Mouse (Mus musculus): ENCODE data around the gene Map6. TPM values are rescaled to one million over a fixed set of nuclear protein-coding genes. Genes with fewer than 3 reads are reported as not detected.

Gene Map6
- not detected for polyA plus RNA-seq (2017; shearing (Covaris generic))

GRCm38 (mm10) chr7:99267251-99267896 lies at the start of gene Map6:
Gene Map6 (plus strand): TSS chr7:99267447.

DNA sequence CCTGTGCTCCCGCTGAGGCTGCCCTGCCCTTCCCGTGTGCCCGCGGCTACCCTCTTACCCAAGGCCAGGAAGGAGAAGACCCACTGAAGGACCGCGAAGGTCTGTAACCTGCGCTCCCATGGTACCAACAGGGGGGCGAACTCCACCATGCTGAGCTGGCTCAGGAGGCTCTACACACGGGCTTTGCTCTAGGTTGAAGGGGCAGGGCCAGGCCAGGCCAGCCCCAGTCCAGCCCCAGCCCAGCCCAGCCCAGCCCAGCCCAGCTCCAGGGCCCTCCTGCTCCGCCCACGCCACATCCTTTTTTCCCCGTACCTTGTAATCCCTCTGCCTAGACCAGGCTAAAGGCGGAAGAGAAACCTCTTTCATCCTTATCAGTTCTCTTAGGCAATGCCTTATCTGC lies 28.8 kb upstream of the Map6 start, which contains the start of gene Mogat2:
Mogat2 (minus strand) TSS at position 203 of the 400 bp plus-strand sequence.

GRCm38 (mm10) chr7:99352526-99353400 lies 85.5 kb downstream of the Map6 start, which contains the start of gene Serpinh1:
Gene Serpinh1 (minus strand): TSS chr7:99353239.

DNA sequence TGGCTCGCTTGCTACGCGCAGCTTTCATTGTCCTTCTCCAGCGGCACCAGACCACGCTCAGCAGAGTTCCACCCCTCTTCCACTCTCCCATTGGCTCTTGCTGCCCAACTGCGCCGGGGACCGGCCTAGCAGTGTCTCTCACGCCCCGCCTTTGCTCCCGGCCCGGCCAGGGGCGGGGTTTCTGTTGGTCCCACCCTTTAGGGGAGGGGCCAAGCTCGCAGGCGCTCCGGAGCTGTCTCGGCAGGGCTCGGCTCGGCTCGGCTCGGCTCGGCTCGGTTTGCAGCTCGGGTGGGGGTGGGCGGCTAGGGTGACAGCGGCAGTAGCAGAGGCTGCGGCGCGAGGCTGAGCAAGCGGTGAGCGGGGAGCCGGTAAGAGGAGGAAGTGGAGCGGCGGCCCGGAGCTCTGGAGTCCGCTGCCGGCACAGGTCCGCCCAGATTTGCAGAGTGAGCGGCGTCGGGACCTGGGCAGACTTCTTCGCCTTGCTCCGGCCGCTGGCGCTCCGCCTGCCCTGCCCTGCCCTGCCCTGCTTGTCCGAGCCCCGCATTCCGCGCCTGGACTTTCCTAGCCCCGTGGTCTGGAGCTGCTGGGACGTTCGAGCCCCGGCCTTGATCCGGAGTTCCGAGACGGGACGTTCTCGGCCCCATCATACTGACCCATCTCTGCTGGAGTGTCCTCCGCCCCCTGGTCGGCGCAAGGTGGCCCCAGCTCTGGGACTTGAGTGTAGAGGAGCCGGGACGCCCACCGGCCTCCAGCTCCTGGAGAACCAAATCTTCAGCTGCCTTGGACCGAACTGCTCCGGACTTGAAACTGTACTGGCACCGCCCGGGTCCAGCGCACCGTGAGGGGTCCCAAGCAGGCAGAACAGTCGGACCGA lies 114.2 kb downstream of the Map6 start, which contains the start of gene Gdpd5:
Gdpd5 (plus strand) TSS at position 201 of the 874 bp plus-strand sequence.

Other genes starting within 250 kb of the Map6 start
- 99.7 TPM for gene Uvrag, start 126.3 kb upstream of the Map6 start, polyA plus RNA-seq (2017; shearing (Covaris generic))
- gene Dgat2, start 84.7 kb upstream of the Map6 start, polyA plus RNA-seq (2017; shearing (Covaris generic)) = 6.0 TPM
- gene Mogat2, start 28.8 kb upstream of the Map6 start, polyA plus RNA-seq (2017; shearing (Covaris generic)) = not detected
- gene Serpinh1, start 85.8 kb downstream of the Map6 start, polyA plus RNA-seq (2017; shearing (Covaris generic)) = not detected
- gene Gdpd5, start 114.0 kb downstream of the Map6 start, polyA plus RNA-seq (2017; shearing (Covaris generic)) = 5.7 TPM
- 0.98 TPM for gene Klhl35, start 198.6 kb downstream of the Map6 start, polyA plus RNA-seq (2017; shearing (Covaris generic))
- gene Rps3, start 216.3 kb downstream of the Map6 start, polyA plus RNA-seq (2017; shearing (Covaris generic)) = 1,928 TPM

All from naive thymus-derived CD4-positive, alpha-beta T cell, adult 5 months (primary cell).